Mouse (Mus musculus): ENCODE measurements around the gene Lrmda.

GRCm38 (mm10) chr14:22643494-22643893 is 624.0 kb downstream of the Lrmda start:
- TF ChIP-seq CTCF (IDR thresholded peaks at IDR 0.05; ENCODE audit: low read depth) (no peak), EP300 (IDR thresholded peaks at IDR 0.05; ENCODE audit: low read depth) (no peak)

Data from heart, postnatal 0 days (tissue).